ENCODE assay signal across 24 mouse cellular contexts in the genomic region with DNA sequence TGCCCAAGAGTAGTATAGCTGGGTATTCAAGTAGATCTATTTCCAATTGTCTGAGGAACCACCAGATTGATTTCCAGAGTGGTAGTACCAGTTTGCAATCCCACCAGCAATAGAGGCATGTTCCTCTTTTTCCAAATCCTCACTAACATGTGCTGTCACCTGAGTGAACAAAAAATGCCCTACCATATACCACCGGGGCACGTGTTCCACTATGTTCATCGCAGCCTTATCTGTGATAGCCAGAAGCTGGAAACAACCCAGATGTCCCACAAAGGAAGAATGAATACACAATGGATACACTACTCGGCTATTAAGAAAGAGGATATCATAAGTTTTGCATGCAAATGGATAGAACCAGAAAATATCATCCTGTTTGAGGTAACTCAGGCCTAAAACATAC. TPM values are rescaled to one million over a fixed set of nuclear protein-coding genes. Genes with fewer than 3 reads are reported as not detected.
"Had no signal": no experiment of that assay in that cellular context is flagged by ENCODE, and none has a peak within 500 bp of the region (broad histone marks: within the 10 kb centered on the region; RNA-seq: fewer than 3 reads in every experiment).

No protein-coding gene starts in this region.

- H3K27me3 ChIP-seq: neural tube, embryonic 12.5 days; neural tube, embryonic 13.5 days; neural tube, embryonic 15.5 days; stomach, embryonic 15.5 days had no signal

- H3K9me3 ChIP-seq: neural tube, embryonic 12.5 days; neural tube, embryonic 13.5 days; neural tube, embryonic 15.5 days; stomach, embryonic 15.5 days had no signal

- H3K27ac ChIP-seq: neural tube, embryonic 12.5 days; neural tube, embryonic 13.5 days; neural tube, embryonic 15.5 days; stomach, embryonic 15.5 days; stomach, postnatal 0 days had no signal

- H3K36me3 ChIP-seq: neural tube, embryonic 12.5 days; neural tube, embryonic 13.5 days; neural tube, embryonic 15.5 days; stomach, embryonic 15.5 days had no signal

- DNase-seq: retina, postnatal 1 day; right cerebral cortex, adult 18-20 months; right cerebral cortex, postnatal 14 days; right cerebral cortex, postnatal 25 days; spleen, adult 18-20 months; thymus, adult 18-20 months; thymus, adult 2 months; thymus, postnatal 14 days; thymus, postnatal 25 days; thymus, postnatal 36 days; thymus, postnatal 4 days had no signal

- H3K9ac ChIP-seq: neural tube, embryonic 12.5 days; neural tube, embryonic 13.5 days; neural tube, embryonic 15.5 days; stomach, embryonic 15.5 days had no signal

- H3K4me3 ChIP-seq: neural tube, embryonic 12.5 days; neural tube, embryonic 13.5 days; neural tube, embryonic 15.5 days; stomach, embryonic 15.5 days had no signal

- H3K4me1 ChIP-seq: neural tube, embryonic 12.5 days; neural tube, embryonic 13.5 days; neural tube, embryonic 15.5 days; stomach, embryonic 15.5 days had no signal

RNA-seq across cellular contexts. Expression of gene Trap1a, which starts 51.5 kb away (rescaled TPM):
- total RNA-seq: neutrophil, adult 5-6 weeks had no signal
- polyA plus RNA-seq: neural tube, embryonic 12.5 days; neural tube, embryonic 13.5 days; neural tube, embryonic 14.5 days; neural tube, embryonic 15.5 days; small intestine, adult 2 months; spleen, adult 2 months; stomach, embryonic 14.5 days; stomach, embryonic 16.5 days; stomach, postnatal 0 days; thymus, adult 2 months; thymus, postnatal 0 days; urinary bladder, adult 2 months had no signal
